Mouse (Mus musculus): ENCODE results near the gene Cntrob. TPM values are rescaled to one million over a fixed set of nuclear protein-coding genes. Genes with fewer than 3 reads are reported as not detected.

Gene Cntrob
- polyA plus RNA-seq, 1 experiment from 2014 or later = 37.0 TPM

DNA sequence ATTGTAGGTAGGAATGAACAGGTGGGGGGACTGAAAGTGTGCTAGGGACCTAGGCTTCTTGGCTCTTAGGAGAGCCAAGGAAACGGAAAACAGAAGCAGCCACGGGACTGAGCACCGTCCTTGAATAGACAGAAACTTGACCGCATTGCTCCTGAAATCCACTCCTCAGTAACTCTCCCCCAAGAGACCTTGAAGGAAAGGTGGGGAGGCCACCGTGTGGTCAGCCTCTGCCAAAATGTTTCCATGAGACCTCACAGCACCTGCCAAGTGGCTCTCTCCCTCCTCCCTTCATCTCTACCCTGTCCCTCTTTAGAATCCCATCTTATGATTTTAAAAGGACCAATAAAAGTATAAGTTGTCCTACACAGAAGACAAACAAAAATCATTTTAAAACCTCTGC lies 46.3 kb downstream of the Cntrob start:
- 71% methylated on average over 5 of the region's 5 CpGs for WGBS
- Histone ChIP-seq H3K4me2 (replicated peaks) (no peak overlapping the region), H3K36me3 (no peaks in the 10 kb centered on the region), H3K4me1 (no peaks in the 10 kb centered on the region), H3K27ac (no peak overlapping the region), H3K27me3 (no peaks in the 10 kb centered on the region), H3K4me3 (no peak overlapping the region), H3K9me3 (replicated peaks) (no peaks in the 10 kb centered on the region), H3K9ac (no peak overlapping the region)
- ATAC-seq (ENCODE audit: low FRiP score) = no peak

- Histone ChIP-seq H3K27ac (no peak overlapping the region), H3K9ac (no peak overlapping the region), H3K9me3 (replicated peaks) (no peaks in the 10 kb centered on the region), H3K4me3 (no peak overlapping the region), H3K4me2 (replicated peaks) (no peak overlapping the region), H3K36me3 (no peaks in the 10 kb centered on the region), H3K27me3 (no peaks in the 10 kb centered on the region), H3K4me1 (no peaks in the 10 kb centered on the region)
- no peak for ATAC-seq (ENCODE audit: low FRiP score)
- WGBS = 70% methylated on average over 2 of the region's 2 CpGs
Observed at GRCm38 (mm10) chr11:69276081-69276480, 47.5 kb downstream of the Cntrob start.

GRCm38 (mm10) chr11:69275650-69276049 lies 47.9 kb downstream of the Cntrob start:
- Histone ChIP-seq H3K27me3 (no peaks in the 10 kb centered on the region), H3K4me1 (no peaks in the 10 kb centered on the region), H3K4me2 (replicated peaks) (no peak overlapping the region), H3K9ac (no peak overlapping the region), H3K36me3 (no peaks in the 10 kb centered on the region), H3K4me3 (no peak overlapping the region), H3K9me3 (replicated peaks) (no peaks in the 10 kb centered on the region), H3K27ac (no peak overlapping the region)
- ATAC-seq (ENCODE audit: low FRiP score) = no peak
- 81% methylated on average over 6 of the region's 6 CpGs for WGBS

DNA sequence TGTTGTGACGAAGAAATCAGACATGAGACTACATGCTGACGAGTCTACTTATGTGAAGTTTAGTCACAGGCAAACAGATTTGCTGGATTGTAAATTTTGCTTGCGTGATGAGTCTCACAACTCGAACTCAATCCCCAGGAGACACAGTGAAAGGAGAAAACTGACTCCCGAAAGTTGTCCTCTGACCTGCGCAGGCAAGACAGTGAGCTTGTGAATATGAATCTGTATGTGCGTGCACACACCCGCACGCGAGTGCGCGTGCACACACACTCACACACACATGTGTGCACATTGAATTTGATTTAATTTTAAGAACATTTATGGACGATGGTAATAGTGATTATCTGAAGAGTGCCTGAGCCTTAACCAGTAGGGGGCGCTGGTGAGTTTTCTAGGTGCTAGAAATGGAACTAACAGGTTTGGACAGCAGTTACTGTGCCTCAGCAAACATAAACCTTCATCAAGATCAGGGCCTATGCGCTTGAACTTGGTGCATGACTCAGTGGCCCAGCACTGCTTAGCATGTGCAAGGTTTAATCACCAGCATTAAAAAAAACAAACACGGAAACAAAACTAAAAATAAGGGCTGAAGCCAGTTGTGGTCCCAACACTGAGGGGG lies 51.3 kb downstream of the Cntrob start:
- no peak overlapping the region for H3K4me3 ChIP-seq
- no peak for ATAC-seq (ENCODE audit: low FRiP score)
- no peak overlapping the region for H3K27ac ChIP-seq
- no peak overlapping the region for H3K9ac ChIP-seq
- peaks cover 7% of the 10 kb centered on the region; the same call in 1 of the 2 replicates for H3K27me3 ChIP-seq
- WGBS = 37% methylated on average over 16 of the region's 16 CpGs
- H3K9me3 ChIP-seq (replicated peaks) = no peaks in the 10 kb centered on the region
- peaks cover 5% of the 10 kb centered on the region; the same call in 1 of the 2 replicates for H3K4me1 ChIP-seq
- no peak overlapping the region for H3K4me2 ChIP-seq (replicated peaks)
- no peaks in the 10 kb centered on the region for H3K36me3 ChIP-seq

DNA sequence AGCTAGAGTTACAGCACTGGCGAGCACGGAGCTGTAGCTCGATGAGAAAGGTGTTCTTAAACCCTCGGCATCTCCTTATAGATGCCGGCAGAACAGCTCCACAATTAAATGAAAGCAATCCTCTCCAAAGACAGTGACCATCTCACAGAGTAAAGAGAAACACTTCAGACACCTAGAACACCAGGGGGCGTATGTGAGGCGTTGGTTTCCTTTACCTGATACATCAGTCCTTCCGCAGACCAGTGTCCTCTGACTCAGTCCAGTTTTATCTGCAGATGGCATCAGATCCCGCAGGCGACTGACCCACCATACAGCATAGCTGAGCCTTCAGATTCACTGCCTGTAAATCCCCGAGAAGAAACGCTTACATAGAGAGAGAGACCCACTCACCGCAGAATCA lies 54.0 kb downstream of the Cntrob start:
- Histone ChIP-seq H3K36me3 (no peaks in the 10 kb centered on the region), H3K9me3 (replicated peaks) (no peaks in the 10 kb centered on the region), H3K4me1 (peaks cover 12% of the 10 kb centered on the region), H3K4me2 (replicated peaks) (0 out of 2 replicates have a peak overlapping the region, but pooled peaks have one; percentile 6), H3K9ac (no peak overlapping the region), H3K27ac (no peak overlapping the region), H3K27me3 (peaks cover 7% of the 10 kb centered on the region; the same call in 1 of the 2 replicates), H3K4me3 (no peak overlapping the region)
- ATAC-seq (ENCODE audit: low FRiP score) = no peak
- WGBS = 24% methylated on average over 13 of the region's 13 CpGs

GRCm38 (mm10) chr11:69268100-69268499 lies 55.5 kb downstream of the Cntrob start:
- no peak for ATAC-seq (ENCODE audit: low FRiP score)
- Histone ChIP-seq H3K9ac (no peak overlapping the region), H3K4me2 (replicated peaks) (no peak overlapping the region), H3K4me1 (peaks cover 12% of the 10 kb centered on the region), H3K4me3 (no peak overlapping the region), H3K36me3 (no peaks in the 10 kb centered on the region), H3K27ac (no peak overlapping the region), H3K27me3 (peaks cover 7% of the 10 kb centered on the region; the same call in 1 of the 2 replicates), H3K9me3 (replicated peaks) (no peaks in the 10 kb centered on the region)
- 86% methylated on average over 13 of the region's 13 CpGs for WGBS

DNA sequence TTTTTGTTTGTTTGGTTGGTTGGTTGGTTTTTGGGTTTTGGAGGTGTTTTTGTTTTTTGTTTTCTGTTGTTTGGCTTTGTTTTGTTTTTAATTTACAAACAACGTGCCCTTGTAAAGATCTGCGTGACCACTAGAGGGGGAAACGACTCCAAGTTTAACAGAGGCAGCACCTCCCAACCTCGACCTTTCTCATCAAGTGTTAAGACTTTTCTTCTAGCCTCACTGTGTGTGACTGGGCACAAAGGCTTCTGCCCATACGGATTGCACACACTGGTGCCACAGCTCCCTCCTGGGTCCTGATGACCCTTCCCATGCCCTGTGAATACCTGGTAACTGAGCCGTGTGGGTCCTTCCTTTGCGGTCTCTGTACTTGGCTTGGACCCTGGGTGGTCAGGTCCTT lies 56.2 kb downstream of the Cntrob start:
- Histone ChIP-seq H3K27me3 (peaks cover 7% of the 10 kb centered on the region; the same call in 1 of the 2 replicates), H3K36me3 (no peaks in the 10 kb centered on the region), H3K4me3 (no peak overlapping the region), H3K27ac (no peak overlapping the region), H3K4me1 (peaks cover 12% of the 10 kb centered on the region), H3K9me3 (replicated peaks) (no peaks in the 10 kb centered on the region), H3K9ac (no peak overlapping the region), H3K4me2 (replicated peaks) (no peak overlapping the region)
- no peak for ATAC-seq (ENCODE audit: low FRiP score)
- WGBS = 24% methylated on average over 7 of the region's 7 CpGs

DNA sequence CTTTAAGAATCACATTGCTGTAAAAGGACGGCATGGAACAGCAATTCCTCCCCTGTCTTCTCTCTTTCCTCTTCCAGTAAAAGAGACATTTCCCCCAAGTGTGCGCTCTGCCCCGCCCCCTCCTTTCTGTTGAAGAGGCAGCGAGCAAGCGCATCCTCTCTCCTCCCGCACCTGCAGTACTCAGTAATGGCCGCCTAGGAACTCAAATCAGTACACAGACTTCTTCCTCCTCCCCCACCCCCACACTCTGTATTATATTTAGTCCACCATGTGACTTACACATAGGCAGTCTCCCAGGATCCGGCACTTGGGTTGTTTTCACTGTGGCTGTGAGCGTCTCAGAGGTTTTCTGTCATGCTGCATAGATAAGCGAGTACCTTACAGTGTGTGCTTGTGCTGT lies 57.3 kb downstream of the Cntrob start:
- WGBS = 19% methylated on average over 10 of the region's 10 CpGs
- Histone ChIP-seq H3K27me3 (peaks cover 7% of the 10 kb centered on the region; the same call in 1 of the 2 replicates), H3K4me1 (peaks cover 12% of the 10 kb centered on the region), H3K36me3 (no peaks in the 10 kb centered on the region), H3K9ac (peak overlapping the region; percentile 37; the same call in 1 of the 2 replicates), H3K9me3 (replicated peaks) (no peaks in the 10 kb centered on the region), H3K27ac (no peak overlapping the region), H3K4me2 (replicated peaks) (peak overlapping the region; percentile 33), H3K4me3 (no peak overlapping the region)
- peak; percentile 64; the same call in 1 of the 2 replicates for ATAC-seq (ENCODE audit: low FRiP score)

DNA sequence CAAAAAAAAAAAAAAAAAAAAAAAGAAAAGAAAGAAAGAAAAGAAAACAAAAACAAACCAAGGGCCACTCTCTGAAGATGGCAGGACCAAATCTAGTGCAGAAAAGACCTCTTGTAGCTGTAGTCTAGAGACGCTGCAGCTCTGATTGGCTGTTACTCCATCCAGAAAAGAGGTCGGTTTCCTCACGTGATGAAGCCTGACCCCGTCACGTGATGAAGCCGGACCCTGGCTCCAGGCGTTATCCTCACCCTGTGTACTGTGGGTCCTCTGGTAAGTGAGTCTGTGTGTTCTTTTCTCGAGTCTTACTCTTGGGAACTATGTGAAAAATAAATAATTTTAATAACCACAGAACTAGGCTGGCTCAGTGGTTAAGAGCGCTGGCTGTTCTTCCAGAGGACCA lies 58.2 kb downstream of the Cntrob start:
- 72% methylated on average over 9 of the region's 9 CpGs for WGBS
- Histone ChIP-seq H3K4me3 (no peak overlapping the region), H3K4me1 (peaks cover 12% of the 10 kb centered on the region), H3K27ac (no peak overlapping the region), H3K9me3 (replicated peaks) (no peaks in the 10 kb centered on the region), H3K9ac (no peak overlapping the region), H3K36me3 (no peaks in the 10 kb centered on the region), H3K27me3 (peaks cover 5% of the 10 kb centered on the region; the same call in 1 of the 2 replicates), H3K4me2 (replicated peaks) (no peak overlapping the region)
- no peak for ATAC-seq (ENCODE audit: low FRiP score)

DNA sequence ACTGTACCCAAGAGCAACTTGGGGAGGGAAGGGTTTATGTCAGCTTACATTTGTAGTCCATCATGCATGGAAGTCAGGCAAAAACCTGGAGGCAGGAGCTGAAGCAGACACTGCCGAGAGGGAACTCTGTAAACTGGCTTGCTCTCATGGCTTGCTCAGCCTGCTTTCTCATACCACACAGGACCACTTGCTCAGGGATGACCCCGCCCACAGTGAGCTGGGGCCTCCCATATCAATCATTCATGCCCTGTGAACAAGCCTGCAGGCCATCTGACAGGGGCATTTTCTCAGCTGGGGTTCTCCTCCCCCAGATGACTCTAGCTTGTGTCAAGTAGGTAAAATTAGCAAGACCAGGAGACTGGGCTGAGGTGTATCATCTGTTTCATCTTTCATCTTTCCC lies 59.3 kb downstream of the Cntrob start:
- no peak overlapping the region for H3K4me3 ChIP-seq
- H3K9ac ChIP-seq = no peak overlapping the region
- peaks cover 5% of the 10 kb centered on the region; the same call in 1 of the 2 replicates for H3K27me3 ChIP-seq
- peaks cover 12% of the 10 kb centered on the region for H3K4me1 ChIP-seq
- H3K9me3 ChIP-seq (replicated peaks) = no peaks in the 10 kb centered on the region
- no peaks in the 10 kb centered on the region for H3K36me3 ChIP-seq
- 59% methylated on average over 2 of the region's 2 CpGs for WGBS
- no peak for ATAC-seq (ENCODE audit: low FRiP score)
- no peak overlapping the region for H3K27ac ChIP-seq
- H3K4me2 ChIP-seq (replicated peaks) = no peak overlapping the region

DNA sequence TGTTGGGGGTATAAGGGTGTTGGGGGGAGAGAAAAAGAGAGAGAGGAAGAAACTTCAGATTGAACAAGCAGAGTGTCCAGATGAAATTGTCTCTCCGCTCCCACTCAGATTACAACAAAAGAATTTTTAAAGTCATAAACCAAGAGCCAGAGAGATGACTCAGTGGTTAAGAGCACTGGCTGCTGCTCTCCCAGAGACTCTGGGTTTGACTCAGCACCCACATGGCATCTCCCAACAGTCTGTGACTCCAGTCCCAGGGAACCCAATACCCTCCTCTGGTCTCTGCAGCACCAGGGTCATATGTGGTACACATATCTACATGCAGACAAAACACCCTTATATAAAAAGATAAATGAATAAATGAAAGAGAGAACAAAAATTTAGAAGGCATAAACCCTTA lies 63.5 kb downstream of the Cntrob start:
- H3K9ac ChIP-seq = no peak overlapping the region
- H3K9me3 ChIP-seq (replicated peaks) = no peaks in the 10 kb centered on the region
- H3K4me2 ChIP-seq (replicated peaks) = no peak overlapping the region
- no peaks in the 10 kb centered on the region for H3K4me1 ChIP-seq
- H3K27ac ChIP-seq = no peak overlapping the region
- H3K4me3 ChIP-seq = no peak overlapping the region
- H3K36me3 ChIP-seq = no peaks in the 10 kb centered on the region
- H3K27me3 ChIP-seq = no peaks in the 10 kb centered on the region
- no peak for ATAC-seq (ENCODE audit: low FRiP score)
- 87% methylated on average over 1 of the region's 1 CpGs for WGBS

- 60% methylated on average over 5 of the region's 5 CpGs for WGBS
- no peaks in the 10 kb centered on the region for H3K36me3 ChIP-seq
- no peak overlapping the region for H3K4me2 ChIP-seq (replicated peaks)
- 0 out of 2 replicates have a peak, but pooled peaks cover under 1% of the 10 kb centered on the region for H3K4me1 ChIP-seq
- H3K9ac ChIP-seq = no peak overlapping the region
- no peak; the same call in 1 of the 2 replicates for ATAC-seq (ENCODE audit: low FRiP score)
- no peak overlapping the region for H3K4me3 ChIP-seq
- no peaks in the 10 kb centered on the region for H3K9me3 ChIP-seq (replicated peaks)
- no peaks in the 10 kb centered on the region for H3K27me3 ChIP-seq
- H3K27ac ChIP-seq = no peak overlapping the region
Observed at GRCm38 (mm10) chr11:69258287-69258686, 65.3 kb downstream of the Cntrob start.

DNA sequence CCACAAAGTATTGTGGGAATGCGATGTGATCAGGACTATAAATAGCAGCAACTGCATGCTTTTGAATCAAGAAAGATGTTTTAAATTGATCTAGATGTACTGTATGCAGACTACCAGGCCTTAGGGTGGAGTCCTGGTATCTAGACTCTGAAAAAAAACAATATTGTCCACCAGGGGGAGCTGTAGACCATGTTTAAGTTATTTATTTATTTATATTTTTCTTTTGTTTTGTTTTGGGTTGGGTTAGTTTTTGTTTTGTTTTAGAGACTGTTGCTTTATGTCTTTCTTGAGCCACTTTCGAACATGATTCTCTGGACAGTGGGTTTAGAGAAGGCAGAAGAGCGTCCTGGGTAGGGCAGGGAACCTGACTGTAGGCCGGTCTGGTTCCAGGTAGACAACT lies 65.8 kb downstream of the Cntrob start:
- no peak overlapping the region for H3K27ac ChIP-seq
- 55% methylated on average over 4 of the region's 4 CpGs for WGBS
- no peak overlapping the region for H3K9ac ChIP-seq
- no peaks in the 10 kb centered on the region for H3K9me3 ChIP-seq (replicated peaks)
- H3K36me3 ChIP-seq = no peaks in the 10 kb centered on the region
- H3K4me1 ChIP-seq = 0 out of 2 replicates have a peak, but pooled peaks cover 2% of the 10 kb centered on the region
- ATAC-seq (ENCODE audit: low FRiP score) = no peak
- no peak overlapping the region for H3K4me2 ChIP-seq (replicated peaks)
- H3K4me3 ChIP-seq = no peak overlapping the region
- H3K27me3 ChIP-seq = no peaks in the 10 kb centered on the region

Data from hindbrain, embryonic 12.5 days (tissue).